Mouse (Mus musculus) lung, embryonic 16.5 days (tissue): ENCODE measurements around the gene Cdk9. TPM values are rescaled to one million over a fixed set of nuclear protein-coding genes. Genes with fewer than 3 reads are reported as not detected.

Experiments
- ATAC-seq: fragments of 200-750 bp; cut with Nextera tagmentation; 2 replicates; pipeline ENCODE4 v1.8.0; 2017; ENCODE audit warnings: low read depth, mild to moderate bottlenecking, moderate library complexity
- H3K27ac ChIP-seq: fragments of 300-500 bp; sonication (generic); 2 replicates; pipeline ENCODE4 v1.5.1; 2014; ENCODE audit warnings: mild to moderate bottlenecking, control low read depth, low read length
- H3K27me3 ChIP-seq: fragments of 300-500 bp; sonication (generic); 2 replicates; pipeline ENCODE4 v1.6.1; 2014; ENCODE audit warnings: low read depth, low read length, mixed read lengths; ENCODE audit not compliant: control insufficient read depth, insufficient read depth
- H3K36me3 ChIP-seq: fragments of 300-500 bp; sonication (generic); 2 replicates; pipeline ENCODE4 v1.6.1; 2014; ENCODE audit warnings: low read length; ENCODE audit not compliant: control insufficient read depth, insufficient read depth
- H3K4me1 ChIP-seq: fragments of 300-500 bp; sonication (generic); replicated peaks from 2 replicates; pipeline ENCODE4 v1.6.1; 2014; ENCODE audit warnings: low read length, mixed read lengths; ENCODE audit not compliant: control insufficient read depth, insufficient read depth
- H3K4me2 ChIP-seq: fragments of 300-500 bp; sonication (generic); 2 replicates; pipeline ENCODE4 v1.6.1; 2014; ENCODE audit warnings: low read depth, low read length, control low read depth
- H3K4me3 ChIP-seq: fragments of 300-500 bp; sonication (generic); 2 replicates; pipeline ENCODE4 v1.5.1; 2014; ENCODE audit warnings: mild to moderate bottlenecking, low read length, control low read depth
- H3K9ac ChIP-seq: fragments of 300-500 bp; sonication (generic); 2 replicates; pipeline ENCODE4 v1.6.1; 2014; ENCODE audit warnings: low read length, control low read depth
- H3K9me3 ChIP-seq: fragments of 300-500 bp; sonication (generic); 2 replicates; pipeline ENCODE4 v1.6.1; 2016; ENCODE audit warnings: low read length; ENCODE audit not compliant: control insufficient read depth
- WGBS: fragments of 180-500 bp; shearing (Covaris S2); extraction: QIAGEN DNeasy Blood & Tissue Kit; methylation state at CpG from one replicate; pipeline ENCODE4 v1.1.7; 2014; 5-methylcytosine and 5-hydroxymethylcytosine counted together
- polyA plus RNA-seq: library from polyadenylated mRNA; unstranded; fragments of >200 nt; fragmentation: Nextera tagmentation; extraction: Ambion mirVana; gene quantifications from 2 replicates; pipeline ENCODE4 v1.2.1, GENCODE M21; 2015

Cdk9 gene
- polyA plus RNA-seq, 1 experiment from 2014 or later = 85.1 TPM

- Histone ChIP-seq H3K27ac (no peak overlapping the region), H3K9ac (peak overlapping the region; percentile 44; the same call in 1 of the 2 replicates), H3K4me1 (peaks cover 3% of the 10 kb centered on the region; the same call in 1 of the 2 replicates), H3K36me3 (peaks cover 2% of the 10 kb centered on the region; the same call in 1 of the 2 replicates), H3K27me3 (no peaks in the 10 kb centered on the region), H3K9me3 (no peaks in the 10 kb centered on the region), H3K4me3 (peak overlapping the region; percentile 45), H3K4me2 (peak overlapping the region; percentile 56)
- 34% methylated on average over 9 of the region's 10 CpGs for WGBS
- ATAC-seq = peak; percentile 39
Measured at GRCm38 (mm10) chr2:32751665-32752033, 38.8 kb upstream of the Cdk9 start.

DNA sequence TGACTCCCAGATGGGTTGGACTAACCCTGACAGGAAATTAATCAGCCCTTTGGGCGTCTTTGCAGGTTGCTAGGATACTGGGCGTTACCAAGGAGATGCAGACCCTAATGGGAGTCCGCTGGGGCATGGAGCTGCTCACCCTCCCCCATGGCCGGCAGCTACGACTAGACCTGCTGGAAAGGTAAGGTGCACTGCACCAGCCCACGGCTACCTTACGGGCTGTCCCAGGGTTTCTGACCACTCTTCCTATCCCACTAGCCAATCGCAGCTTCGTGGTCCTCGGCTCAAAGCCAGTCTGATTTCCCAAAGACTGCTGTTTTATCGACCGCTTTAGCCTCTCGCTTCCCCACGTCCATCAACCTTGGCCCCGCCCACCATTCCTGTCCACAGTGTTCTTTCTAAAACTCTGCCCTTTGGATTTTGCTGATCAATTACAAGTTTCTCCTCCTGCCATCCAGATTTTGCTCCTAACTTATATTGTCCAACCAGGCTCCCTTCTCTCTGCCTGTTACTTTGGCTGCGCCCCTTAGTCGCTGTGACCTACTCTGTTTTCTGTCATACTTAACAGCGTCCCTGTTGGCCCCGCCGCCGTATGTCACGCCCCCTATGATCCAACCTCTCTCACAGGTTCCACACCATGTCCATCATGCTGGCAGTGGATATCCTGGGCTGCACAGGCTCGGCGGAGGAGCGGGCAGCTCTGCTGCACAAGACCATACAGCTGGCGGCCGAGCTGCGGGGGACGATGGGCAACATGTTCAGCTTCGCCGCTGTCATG is 38.2 kb upstream of the Cdk9 start:
- peak overlapping the region; percentile 45 for H3K4me3 ChIP-seq
- peak overlapping the region; percentile 44 for H3K9ac ChIP-seq
- H3K4me1 ChIP-seq = peaks cover 3% of the 10 kb centered on the region; the same call in 1 of the 2 replicates
- H3K27me3 ChIP-seq = no peaks in the 10 kb centered on the region
- H3K9me3 ChIP-seq = no peaks in the 10 kb centered on the region
- peaks cover 2% of the 10 kb centered on the region; the same call in 1 of the 2 replicates for H3K36me3 ChIP-seq
- ATAC-seq = peak; percentile 88
- 24% methylated on average over 31 of the region's 31 CpGs for WGBS
- H3K4me2 ChIP-seq = peak overlapping the region; percentile 56
- H3K27ac ChIP-seq = peak overlapping the region; percentile 24

DNA sequence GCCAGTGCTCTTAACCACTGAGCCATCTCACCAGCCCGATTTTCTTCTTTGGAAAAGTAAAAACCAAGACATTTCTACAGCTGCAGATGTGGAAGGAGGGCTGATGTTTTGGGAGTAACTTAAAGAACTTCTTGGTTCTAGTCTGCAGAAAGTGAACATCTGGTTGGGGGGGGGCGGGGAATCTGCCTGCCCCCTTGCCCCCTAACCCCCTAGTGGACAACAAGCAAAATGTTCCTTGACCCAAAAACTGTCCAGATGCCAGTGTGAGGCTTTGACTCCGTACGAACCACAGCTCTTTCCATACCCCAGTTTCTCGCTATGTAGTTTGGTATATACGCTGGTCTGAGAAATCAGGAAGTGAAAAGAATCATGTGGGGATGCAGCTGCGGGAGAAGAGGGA is 37.3 kb upstream of the Cdk9 start:
- no peaks in the 10 kb centered on the region for H3K9me3 ChIP-seq
- H3K9ac ChIP-seq = no peak overlapping the region
- 65% methylated on average over 7 of the region's 7 CpGs for WGBS
- peaks cover 2% of the 10 kb centered on the region; the same call in 1 of the 2 replicates for H3K36me3 ChIP-seq
- no peak for ATAC-seq
- no peak overlapping the region for H3K4me3 ChIP-seq
- no peak overlapping the region for H3K27ac ChIP-seq
- no peak overlapping the region for H3K4me2 ChIP-seq
- H3K4me1 ChIP-seq = peaks cover 3% of the 10 kb centered on the region; the same call in 1 of the 2 replicates
- no peaks in the 10 kb centered on the region for H3K27me3 ChIP-seq

GRCm38 (mm10) chr2:32749082-32749481 is 36.2 kb upstream of the Cdk9 start:
- H3K36me3 ChIP-seq = peaks cover 2% of the 10 kb centered on the region; the same call in 1 of the 2 replicates
- H3K27me3 ChIP-seq = no peaks in the 10 kb centered on the region
- H3K27ac ChIP-seq = no peak overlapping the region
- WGBS = 78% methylated on average over 16 of the region's 16 CpGs
- no peak for ATAC-seq
- H3K9ac ChIP-seq = no peak overlapping the region
- no peaks in the 10 kb centered on the region for H3K9me3 ChIP-seq
- H3K4me2 ChIP-seq = no peak overlapping the region
- H3K4me1 ChIP-seq = peaks cover 3% of the 10 kb centered on the region; the same call in 1 of the 2 replicates
- H3K4me3 ChIP-seq = no peak overlapping the region

DNA sequence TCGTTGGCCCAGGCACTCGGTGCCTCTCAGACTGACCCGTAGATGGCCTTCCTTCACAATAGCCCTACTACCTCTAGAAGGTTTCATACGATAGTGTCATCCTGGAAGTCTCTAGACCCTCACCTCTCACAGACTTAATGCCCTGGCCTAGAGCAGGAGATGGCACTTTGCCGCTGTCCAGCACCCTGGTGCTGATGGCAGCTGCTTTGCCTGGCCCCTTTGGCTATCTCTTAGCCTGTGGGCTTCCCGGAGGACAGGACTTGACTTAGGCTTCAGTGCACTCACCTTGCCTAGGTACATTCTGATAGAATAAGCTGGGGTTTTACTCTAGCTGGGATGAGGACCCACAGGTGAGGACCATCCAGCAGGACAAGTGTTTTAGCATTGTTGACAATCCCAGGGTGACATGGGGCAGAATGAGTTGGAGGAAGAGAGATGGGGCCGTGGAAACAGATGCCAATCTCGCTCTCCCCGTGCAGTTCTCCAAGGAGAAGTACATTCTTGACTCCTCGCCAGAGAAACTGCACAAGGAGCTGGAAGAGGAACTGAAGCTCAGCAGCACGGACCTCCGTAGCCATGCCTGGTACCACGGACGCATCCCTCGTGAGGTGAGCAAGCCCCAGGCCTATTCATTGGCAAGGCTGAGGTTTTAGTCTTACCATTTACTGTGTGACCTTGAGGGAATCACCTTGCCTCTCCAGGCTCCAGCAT is 31.6 kb upstream of the Cdk9 start:
- peaks cover under 1% of the 10 kb centered on the region; the same call in 1 of the 2 replicates for H3K36me3 ChIP-seq
- peaks cover 8% of the 10 kb centered on the region for H3K4me1 ChIP-seq

GRCm38 (mm10) chr2:32742173-32742531 is 29.3 kb upstream of the Cdk9 start:
- no peaks in the 10 kb centered on the region for H3K36me3 ChIP-seq
- no peak overlapping the region for H3K4me2 ChIP-seq
- 21% methylated on average over 18 of the region's 18 CpGs for WGBS
- H3K27ac ChIP-seq = no peak overlapping the region
- no peak overlapping the region for H3K4me3 ChIP-seq
- H3K4me1 ChIP-seq = peaks cover 8% of the 10 kb centered on the region
- no peak for ATAC-seq
- H3K9me3 ChIP-seq = no peaks in the 10 kb centered on the region
- no peak overlapping the region; the same call in 1 of the 2 replicates for H3K9ac ChIP-seq
- H3K27me3 ChIP-seq = peaks cover 29% of the 10 kb centered on the region

More for the DNA sequence above, 31.6 kb upstream of the Cdk9 start:
- 56% methylated on average over 15 of the region's 15 CpGs for WGBS
- Histone ChIP-seq H3K27ac (no peak overlapping the region), H3K27me3 (peaks cover 29% of the 10 kb centered on the region), H3K4me2 (no peak overlapping the region), H3K9ac (no peak overlapping the region), H3K9me3 (no peaks in the 10 kb centered on the region), H3K4me3 (no peak overlapping the region)
- no peak for ATAC-seq

- peak; percentile 69 for ATAC-seq
- peaks cover 8% of the 10 kb centered on the region for H3K4me1 ChIP-seq
- peak overlapping the region; percentile 43 for H3K4me3 ChIP-seq
- no peaks in the 10 kb centered on the region for H3K9me3 ChIP-seq
- peak overlapping the region; percentile 44 for H3K9ac ChIP-seq
- peaks cover 29% of the 10 kb centered on the region for H3K27me3 ChIP-seq
- no peaks in the 10 kb centered on the region for H3K36me3 ChIP-seq
- peak overlapping the region; percentile 77 for H3K4me2 ChIP-seq
- H3K27ac ChIP-seq = no peak overlapping the region
- 10% methylated on average over 52 of the region's 58 CpGs for WGBS
Measured at GRCm38 (mm10) chr2:32741273-32742172, 28.6 kb upstream of the Cdk9 start.

DNA sequence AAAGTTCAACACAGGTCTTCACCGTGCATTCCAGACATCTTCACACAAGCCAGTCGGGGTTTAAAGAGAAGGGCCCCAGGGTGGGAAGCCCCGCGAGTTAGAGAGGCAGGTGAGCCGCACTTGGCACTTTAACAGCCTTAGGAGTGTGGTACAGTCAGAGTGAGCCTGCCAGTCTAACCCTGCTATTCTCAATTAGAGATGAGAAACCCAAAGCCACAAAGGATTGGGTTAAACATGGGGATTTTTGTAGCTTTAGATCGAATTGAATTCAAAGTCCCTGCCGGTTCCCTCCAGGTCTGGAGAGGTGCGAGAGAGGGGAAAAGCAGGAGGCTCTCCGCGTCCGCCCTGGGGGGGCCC is 28.0 kb upstream of the Cdk9 start, which contains the start of gene 6330409D20Rik:
Gene 6330409D20Rik (minus strand): TSS at position 101 of the 357 bp plus-strand sequence.
- no peak within 1 kb of the TSS for H3K27ac ChIP-seq
- H3K27me3 ChIP-seq = peaks cover 29% of the 10 kb centered on the region
- no peaks in the 10 kb centered on the region for H3K9me3 ChIP-seq
- no peaks in the 10 kb centered on the region for H3K36me3 ChIP-seq
- H3K4me1 ChIP-seq = peaks cover 8% of the 10 kb centered on the region
- ATAC-seq = no peak
- 11% methylated on average over 11 of the region's 11 CpGs for WGBS
- peak within 1 kb of the TSS; percentile 43 for H3K4me3 ChIP-seq
- peak within 1 kb of the TSS; percentile 77 for H3K4me2 ChIP-seq
- H3K9ac ChIP-seq = peak within 1 kb of the TSS; percentile 44
